Mouse (Mus musculus) layer of hippocampus, postnatal 14 days (tissue): ENCODE results near the gene Tmem255a. TPM values are rescaled to one million over a fixed set of nuclear protein-coding genes. Genes with fewer than 3 reads are reported as not detected.

Experiments
- DNase-seq, 2 experiments: peaks; one replicate each; pipeline ENCODE4 v3.0.0; 2021 to 2022; ENCODE audit warnings: low spot score in 2 of 2, mixed read lengths in 1 of 2
- long read RNA-seq, 2 experiments: library from polyadenylated mRNA; stranded (forward); transcript quantifications; one replicate each; pipeline ENCODE4 v2.0.0; 2021
- total RNA-seq, 2 experiments: library from RNA; stranded (reverse); gene quantifications; 2 replicates each; pipeline ENCODE4 v1.2.3; 2021

The Tmem255a gene
- total RNA-seq: 10 to 100 TPM; 15.5 to 18.8 TPM
- long read RNA-seq, experiment 1, transcript Tmem255a-202 (9 exons, 3,311 nt): major isoform, 7 of 11 reads
- long read RNA-seq, experiment 1, partial matches to known transcripts: 0 of 11 reads
- long read RNA-seq, experiment 1, other reads (novel, unspliced or antisense): 1 of 11 reads
- long read RNA-seq, experiment 2, partial matches to known transcripts: 0 of 7 reads
- long read RNA-seq, experiment 2, other reads (novel, unspliced or antisense): 3 of 7 reads

DNA sequence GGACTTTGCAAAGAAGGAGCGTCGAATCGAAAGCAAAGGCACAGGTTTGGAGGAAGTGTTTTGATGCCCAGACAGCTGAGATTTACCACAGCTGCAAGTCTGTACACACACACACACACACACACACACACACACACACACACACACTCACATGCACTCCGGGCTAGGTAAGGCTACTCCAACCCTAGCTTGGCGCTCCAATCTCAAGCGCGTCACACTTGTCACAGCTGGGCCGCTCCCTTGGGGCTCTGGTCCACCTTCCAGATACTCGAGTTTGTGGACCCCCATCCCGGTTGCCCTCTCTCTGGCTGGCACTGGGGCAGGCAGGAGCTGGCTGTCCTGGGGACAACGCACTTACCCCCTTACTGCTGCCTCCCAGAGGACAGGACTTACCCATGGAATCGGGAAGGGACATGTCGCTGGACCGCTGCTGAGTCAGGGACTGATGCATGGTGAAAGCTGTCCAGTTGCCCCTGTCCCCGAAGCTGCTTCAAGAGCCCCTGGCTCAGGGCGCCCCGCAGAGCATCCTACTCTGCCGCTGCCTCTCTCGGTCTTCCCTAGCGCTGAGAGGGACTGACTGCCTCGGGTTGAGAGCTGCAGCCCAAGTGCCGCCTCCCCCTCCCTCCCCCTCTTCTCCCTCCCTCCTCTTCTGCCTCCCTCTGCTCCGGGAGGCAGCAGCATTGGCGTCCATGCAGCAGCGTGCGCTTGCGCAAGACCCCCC lies at the start of gene Tmem255a:
Tmem255a (minus strand) TSS at position 589 of the 721 bp plus-strand sequence.
- no peak for DNase-seq

DNA sequence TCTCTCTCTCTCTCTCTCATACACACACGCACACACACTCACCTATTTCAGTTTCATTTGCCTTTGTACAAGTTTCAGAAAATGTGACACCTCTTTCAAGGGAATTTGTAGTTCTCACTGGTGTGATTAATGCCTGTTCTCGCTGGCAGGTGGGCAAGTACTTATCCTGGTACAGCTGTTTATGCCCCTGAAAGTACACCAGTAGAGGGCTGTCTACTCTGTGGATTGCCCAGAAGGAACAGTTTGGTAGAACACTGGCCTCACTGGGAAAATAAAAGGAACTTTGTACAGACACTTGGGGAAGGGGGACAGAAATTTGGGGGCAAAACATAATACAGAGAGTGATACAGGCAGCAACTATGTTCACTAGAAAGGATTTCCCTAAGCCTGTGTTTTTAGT lies 7.4 kb upstream of the Tmem255a start:
- no peak for DNase-seq

DNA sequence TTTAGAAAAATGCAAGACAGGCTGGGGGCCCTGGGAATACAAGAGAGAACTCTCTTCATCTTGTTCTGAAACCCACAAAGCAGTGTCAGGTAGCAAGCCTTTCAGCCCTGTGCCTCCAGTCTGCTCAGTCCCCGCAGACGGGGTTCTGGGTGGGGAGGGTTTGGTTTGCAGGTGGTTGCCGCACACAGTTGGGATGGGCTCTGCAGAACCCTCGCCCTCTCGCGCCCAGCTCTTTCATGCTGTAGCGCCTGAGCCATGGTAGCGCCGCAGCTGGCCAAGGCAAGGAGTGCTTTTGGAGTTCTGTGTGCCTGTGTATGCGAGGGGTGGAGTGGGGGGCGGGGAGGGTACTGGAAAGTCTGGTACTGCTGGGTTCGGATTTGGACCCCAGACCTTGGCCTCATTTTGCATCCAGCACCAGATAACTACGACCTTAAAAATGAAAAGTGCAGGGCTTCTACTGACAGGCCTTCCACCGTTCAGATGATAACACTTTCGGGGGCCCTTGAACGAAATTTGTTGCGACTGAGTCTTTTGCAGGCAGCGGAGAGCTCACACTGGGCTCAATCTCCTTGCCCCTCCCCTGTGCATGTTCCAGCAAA lies 1.8 kb downstream of the Tmem255a start:
- DNase-seq: peak in 1 of 2 experiments; percentile 7

DNA sequence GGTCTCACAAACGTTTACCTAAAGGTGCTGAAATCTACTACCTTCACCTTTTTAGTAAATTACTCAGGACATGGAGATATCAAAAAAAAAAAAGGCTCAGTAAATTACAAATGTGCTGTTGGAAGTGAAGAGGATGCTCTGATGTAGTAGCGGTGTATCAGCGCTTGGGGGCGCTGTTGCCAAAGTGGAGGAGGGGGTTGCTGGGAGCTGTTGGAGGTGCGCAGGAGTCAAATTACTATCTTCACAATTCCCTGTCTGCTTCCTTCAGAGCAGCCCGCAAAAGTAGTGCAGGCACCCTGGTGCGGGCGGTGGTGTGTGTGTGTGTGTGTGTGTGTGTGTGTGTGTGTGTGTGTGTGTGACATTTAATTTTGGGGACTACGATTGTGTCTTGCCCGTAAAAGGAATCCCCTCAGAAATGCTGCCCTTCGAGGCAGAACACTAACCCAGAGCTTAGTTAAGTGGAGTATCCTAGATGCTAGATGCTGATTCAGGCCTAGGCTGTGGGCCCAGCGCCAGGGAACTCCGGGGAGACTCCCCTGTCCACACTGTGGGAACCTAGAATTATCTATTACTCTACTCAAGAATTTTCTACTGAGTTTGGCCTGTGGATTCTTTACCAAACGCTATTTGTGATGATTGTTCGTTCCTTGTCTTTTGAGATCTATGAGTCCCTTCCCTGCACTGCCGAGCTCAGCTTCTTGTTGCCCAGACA lies 2.4 kb downstream of the Tmem255a start:
- peak; percentile 30 to 39 for DNase-seq

DNA sequence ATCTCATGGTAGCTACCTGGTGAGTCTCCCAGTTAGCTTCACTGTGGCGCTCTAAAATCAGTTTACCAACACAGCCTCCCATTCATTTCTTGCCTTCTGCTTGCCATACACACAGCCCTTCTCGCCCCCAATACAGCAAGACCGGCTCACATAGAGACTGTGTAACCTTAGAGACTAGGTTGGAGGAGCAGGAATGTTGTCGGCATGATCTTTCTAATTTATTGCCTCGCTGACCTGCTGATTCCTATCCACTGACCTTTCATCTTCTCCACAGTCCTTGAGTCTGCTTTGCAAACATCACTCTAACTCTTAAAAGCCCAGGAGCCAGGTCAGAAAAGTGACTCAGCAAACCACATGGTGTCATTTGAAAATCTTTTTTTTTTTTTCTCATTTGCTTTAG lies 4.6 kb downstream of the Tmem255a start:
- no peak for DNase-seq

DNA sequence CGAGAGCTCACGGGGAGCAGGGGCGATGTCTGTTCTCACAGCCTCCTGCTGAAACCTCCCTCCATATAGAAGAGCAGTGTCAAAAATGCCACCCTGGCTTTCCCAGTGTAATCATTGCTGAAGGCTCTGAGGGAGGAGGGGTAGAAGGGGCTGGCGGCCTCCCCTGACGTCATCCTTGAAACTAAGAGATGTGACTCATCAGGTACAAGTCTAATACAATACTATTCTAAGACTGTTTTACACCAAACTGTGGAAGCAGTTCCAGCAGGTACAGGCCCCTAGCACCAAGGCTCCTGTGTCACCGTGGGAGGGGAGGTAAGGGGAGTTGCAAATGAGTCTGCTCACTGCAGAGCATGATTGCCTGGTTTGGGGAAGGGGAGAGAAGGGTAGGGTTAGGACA lies 5.1 kb downstream of the Tmem255a start:
- no peak for DNase-seq

DNA sequence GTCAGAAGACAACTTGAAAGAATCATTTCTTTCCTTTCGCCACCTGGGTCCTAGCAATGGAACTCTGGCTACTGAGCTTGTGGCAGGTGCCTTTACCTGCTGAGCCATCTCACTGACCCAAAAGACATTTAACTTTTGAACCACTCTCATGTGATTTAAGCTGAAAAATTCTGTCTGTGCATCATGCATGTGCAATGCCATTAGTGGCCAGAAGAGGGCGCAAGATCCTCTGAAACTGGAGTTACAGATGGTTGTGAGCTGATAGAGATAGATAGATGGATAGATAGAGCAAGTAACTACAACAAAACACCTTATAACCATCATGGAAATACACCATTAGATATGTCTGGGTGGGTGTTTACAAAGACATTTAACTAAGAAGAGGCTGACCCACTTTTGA lies 14.5 kb downstream of the Tmem255a start:
- peak in 1 of 2 experiments; percentile 18 for DNase-seq

DNA sequence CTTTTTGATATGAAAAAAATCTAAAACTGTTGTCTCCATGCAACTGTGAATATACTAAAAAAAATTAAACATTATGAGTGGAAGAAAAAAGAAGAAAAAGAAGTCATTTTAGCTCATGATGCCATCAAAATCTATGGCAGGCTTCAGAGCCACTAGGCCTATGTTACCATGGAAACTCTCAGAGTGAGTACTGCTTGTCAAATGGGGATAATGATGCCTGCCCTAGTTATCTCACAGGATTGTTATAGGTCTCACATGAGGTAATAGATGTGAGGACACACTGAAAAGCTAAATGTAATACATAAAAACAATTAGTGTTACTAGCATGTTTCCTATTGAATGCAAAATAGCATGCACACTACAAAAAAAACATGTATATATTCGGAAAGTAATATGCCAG lies 22.4 kb downstream of the Tmem255a start:
- DNase-seq: no peak

DNA sequence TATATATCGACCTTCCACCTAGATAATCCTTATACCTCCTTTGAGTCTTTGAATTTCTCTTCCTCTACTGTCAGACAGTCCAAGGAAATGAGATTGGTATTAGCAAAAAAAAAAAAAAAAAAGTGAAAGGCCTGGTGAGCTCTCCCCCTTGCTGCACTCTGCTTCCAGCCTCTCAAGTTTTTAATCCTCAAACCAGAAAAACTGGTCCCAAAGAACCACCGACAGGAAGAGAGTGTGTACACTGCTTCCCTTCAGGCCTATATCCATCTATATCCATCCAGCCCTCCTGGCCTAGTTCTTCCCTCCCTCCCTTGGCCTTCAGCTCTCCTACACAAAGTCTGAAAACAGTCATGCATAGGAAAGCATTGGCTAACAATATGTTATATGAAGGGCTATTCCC lies 29.5 kb downstream of the Tmem255a start:
- DNase-seq: no peak

DNA sequence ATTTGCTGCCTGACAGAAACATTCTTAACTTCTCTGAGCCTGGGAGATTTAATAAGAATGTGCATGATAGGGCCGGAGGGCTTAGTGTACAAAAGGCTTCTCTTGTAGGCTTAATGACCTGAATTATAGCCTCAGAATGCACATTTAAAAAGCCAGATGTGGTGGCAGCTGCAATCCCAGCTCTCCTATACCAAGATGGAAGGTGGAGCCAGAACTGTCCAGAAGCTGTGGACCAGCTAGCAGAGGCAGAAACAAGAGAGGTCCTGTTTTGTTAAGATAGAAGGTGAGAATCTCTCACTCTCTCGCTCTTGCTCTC lies 34.6 kb downstream of the Tmem255a start:
- no peak for DNase-seq

DNA sequence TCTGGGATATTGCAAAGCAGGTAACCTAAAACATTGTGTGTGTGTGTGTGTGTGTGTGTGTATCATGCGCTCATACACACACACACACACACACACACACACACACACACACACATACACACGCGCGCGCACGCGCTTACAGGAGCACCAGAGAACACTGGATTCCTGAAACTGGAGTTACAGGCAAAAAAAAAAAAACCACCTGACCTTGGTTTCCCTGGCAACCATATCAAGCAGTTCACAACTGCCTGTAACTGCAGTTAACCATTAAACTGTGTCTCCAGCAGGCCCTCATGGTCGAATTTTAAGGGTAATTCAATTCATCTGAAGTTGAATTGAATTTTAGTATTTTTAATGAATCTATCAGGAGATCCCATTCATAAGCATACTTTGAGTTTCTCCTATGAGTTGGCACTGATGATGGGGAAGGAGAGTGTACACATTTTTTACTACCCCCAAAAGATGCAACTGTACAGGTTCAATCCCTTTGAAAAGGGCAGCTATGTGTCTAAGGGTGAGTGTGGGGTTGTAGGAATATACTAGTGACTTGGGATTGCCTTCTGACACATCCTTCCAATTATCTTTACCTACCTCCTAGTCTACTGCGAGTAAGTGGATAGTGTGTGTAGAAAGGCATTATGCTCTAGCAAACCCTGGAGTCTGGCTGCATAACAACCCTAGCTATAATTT lies 35.1 kb downstream of the Tmem255a start:
- no peak for DNase-seq

DNA sequence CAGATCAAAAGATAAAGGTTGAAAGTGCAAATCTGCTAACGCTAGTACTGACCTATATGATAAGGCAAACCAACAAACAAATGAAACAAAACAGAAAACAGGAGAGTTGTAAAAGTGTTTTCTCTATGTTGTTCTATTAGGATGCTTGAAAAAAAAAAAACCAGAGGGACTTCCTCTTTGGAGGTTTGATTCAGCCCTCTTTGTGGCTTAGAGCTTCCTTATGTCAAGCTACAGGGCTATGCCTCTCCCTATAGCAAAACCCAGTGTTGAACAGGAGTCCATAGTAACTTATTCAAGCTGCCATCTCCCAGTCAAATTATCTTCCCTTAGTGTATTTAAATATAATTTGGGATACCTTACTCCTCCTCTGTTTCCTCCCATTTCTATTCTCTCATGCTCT lies 44.8 kb downstream of the Tmem255a start:
- DNase-seq: no peak

DNA sequence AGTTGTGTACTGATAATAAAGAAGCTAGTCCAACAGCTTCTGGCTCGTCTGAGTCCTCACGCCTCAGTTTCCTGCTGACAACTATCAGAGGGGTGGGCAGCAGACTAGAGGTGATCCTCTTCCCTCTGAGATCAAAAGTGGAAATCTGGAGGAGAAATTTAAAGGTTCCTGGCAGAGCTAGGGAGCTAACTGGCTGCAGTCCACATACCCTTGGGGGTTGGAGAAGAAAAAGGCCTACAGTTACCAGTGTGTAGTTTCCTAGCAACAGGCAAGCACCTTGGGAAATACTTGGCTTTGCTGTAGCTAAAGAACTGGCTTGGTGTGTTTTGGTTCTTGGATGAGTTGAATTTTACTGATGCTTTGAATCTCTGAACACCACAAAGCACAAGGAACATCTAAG lies 50.4 kb downstream of the Tmem255a start:
- DNase-seq: no peak

DNA sequence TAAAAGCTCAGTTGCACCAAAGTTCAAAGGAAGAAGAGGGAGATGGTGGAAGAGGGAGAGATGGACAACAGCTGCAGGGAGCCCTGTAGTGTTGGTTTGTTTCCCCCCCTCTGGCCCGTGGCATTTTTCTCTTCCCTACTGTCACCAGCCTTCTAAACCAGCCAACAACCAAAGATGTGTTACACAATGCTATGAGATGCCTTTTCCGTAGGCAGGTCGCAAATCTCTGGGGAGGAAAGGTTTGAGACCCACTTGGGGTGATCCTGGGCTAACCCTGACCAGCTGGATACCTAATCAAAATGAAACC lies 61.8 kb downstream of the Tmem255a start:
- no peak for DNase-seq

DNA sequence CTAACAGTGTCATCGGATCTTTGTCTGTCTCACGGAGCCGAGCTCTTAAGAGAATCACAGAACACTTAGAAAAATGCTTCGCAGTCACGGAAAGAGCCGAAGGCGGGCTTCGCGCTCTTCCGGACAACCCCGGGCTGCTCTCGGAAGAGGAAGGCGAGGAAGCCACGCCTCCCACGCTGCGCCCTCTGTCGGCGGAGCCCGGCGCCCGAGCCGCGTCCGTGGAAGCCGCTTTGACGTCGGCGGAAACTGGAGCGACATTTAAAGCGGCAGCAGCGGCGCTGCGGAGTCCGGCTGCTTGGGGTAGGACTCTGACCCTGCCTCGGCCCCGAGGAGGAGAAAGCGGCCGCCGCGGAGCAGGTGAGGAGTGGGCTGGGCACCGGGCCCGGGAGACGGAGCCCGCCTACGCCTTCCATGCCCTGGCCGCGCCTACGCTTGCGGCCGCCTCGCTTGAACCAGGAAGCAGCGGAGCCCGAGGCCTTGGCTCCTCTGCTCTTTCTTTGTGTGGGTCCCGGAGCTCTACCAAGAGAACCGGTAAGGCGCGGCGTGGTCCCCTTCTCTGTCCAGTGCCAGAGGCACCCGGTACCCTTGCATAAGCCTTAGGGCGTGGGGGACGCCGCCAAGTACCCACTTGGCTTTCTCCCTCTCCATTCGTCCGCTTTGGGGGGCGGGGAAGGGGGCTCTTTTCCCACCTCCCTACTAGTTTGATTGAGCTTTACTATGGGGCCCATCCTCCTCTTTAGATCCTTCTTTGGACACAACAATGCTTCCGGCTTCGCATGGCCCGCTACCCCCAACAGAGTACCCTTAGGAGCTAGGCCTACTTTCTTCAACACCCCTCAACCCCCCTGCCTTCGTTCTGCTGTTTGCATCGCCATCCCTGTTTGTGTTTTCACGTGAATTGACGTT lies 62.4 kb downstream of the Tmem255a start, which contains the start of gene Zbtb33:
Zbtb33 (plus strand) TSS at position 242 of the 906 bp plus-strand sequence.
- peak; percentile 84 to 86 for DNase-seq

DNA sequence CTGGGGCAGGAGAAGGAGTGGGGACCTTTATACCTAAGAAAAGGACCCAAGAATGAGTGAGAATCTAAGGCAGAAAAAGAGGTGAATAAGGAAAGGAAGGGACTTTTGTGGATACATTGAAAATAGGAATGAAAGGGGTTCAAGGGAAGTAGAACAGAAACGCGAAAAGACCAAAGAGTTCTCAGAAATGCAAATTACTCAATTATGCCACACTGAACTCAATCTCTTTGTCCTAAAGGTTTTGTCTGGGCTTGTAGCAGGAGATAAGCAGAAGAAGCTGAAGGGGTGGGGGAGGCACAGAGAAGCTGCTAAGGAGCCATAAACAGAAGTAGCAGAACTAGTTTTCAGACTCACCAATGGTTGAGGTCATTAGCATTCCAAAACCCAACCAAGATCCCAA lies 66.7 kb downstream of the Tmem255a start:
- DNase-seq: no peak

DNA sequence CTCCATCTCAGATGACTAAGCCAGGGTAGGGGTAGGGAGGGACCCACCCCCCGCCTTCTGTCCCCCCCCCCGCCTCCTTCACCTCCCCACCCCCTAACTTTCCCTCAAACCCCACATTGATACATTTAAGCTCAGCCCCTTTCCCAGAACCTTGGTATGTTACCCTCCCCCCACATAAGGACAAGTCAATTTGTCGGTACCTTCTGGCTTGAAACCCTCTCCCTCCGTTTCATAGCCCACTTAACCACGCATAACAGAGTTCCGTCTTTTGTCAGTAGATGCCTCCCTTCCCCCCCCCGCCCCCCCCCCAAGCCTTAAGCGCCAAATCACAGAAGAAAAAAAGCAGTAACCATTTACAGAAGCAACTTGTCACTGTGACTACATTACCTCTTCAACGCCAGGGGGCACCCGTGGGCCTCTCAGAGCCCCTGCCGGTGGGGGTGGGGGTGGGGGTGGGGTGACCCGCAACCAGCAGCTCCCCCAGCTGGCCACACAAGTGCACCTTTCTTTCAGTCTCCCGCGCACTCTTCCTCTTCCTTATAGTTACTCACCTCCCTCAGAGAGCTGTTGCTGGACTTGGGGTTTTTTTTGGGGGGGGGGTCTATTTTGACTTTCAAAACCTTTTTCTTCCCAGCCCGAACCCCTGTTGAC lies 70.5 kb downstream of the Tmem255a start:
- peak in 1 of 2 experiments; percentile 47 for DNase-seq

DNA sequence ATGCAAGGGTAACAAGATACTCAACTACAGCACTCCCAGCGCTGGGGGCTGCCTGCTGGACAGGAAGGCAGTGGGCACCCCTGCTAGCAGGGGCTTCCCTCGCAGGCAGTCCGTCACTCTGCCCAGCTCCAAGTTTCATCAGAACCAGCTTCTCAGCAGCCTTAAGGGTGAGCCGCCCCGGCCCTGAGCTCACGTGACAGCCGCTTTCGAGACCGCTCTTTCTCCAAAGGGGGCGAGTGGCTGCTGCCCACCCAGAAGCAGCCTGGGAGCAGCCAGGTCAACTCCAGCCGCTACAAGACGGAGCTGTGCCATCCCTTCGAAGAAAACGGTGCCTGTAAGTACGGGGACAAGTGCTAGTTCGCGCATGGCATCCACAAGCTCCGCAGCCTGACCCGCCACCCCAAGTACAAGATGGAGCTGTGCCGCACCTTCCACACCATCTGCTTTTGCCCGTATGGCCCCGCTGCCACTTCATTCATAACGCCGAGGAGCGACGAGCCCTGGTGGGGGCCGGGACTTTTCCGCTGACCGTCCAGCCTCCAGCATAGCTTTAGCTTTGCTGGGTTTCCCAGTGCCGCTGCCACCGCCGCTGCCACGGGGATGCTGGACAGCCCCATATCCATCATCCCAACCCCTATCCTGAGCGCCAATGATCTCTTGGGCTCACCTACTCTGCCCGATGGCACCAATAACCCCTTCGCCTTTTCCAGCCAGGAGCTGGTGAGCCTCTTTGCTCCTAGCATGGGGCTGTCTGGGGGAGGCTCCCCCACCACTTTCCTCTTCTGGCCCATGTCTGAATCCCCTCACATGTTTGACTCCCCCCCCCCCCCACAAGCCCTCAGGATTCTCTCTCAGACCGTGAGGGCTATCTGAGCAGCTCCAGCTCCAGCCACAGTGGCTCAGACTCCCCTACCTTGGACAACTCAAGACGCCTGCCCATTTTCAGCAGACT lies 71.3 kb downstream of the Tmem255a start:
- DNase-seq: no peak

DNA sequence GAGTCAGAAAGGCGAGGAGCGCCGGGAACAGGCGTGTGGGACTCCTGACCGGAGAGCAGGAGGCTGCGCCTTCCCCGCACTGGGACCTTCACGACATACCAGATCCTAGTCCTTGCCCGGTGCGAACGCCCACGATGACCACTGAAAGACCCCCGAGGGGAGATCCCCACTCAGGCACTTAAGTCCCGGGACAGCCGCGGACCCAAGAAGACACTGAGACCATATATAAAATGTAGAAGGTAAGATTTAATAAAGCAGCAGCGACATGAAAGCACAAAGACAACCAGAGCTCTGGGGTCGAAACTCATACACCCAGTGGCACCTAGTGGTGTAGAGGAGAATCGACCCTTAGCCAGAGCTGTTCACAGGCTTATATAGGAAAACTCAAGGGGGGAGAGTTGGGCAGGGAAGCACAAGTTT lies 72.3 kb downstream of the Tmem255a start:
- peak; percentile 37 to 47 for DNase-seq
